Mouse (Mus musculus) granulocyte monocyte progenitor cell, adult 5-6 weeks (primary cell): ENCODE measurements at regions not wholly inside any gene's neighbourhood (a gene's known extent, or its start where the extent isn't known, plus 50 kb on each side); places are given as distances from the start of the nearest gene placed in this dataset.

ENCODE experiments used
- ATAC-seq: replicated peaks from 2 replicates; pipeline ENCODE4 v1.8.0; 2016; ENCODE audit warnings: mild to moderate bottlenecking, moderate TSS enrichment, inconsistent platforms; ENCODE audit not compliant: poor library complexity, severe bottlenecking

DNA sequence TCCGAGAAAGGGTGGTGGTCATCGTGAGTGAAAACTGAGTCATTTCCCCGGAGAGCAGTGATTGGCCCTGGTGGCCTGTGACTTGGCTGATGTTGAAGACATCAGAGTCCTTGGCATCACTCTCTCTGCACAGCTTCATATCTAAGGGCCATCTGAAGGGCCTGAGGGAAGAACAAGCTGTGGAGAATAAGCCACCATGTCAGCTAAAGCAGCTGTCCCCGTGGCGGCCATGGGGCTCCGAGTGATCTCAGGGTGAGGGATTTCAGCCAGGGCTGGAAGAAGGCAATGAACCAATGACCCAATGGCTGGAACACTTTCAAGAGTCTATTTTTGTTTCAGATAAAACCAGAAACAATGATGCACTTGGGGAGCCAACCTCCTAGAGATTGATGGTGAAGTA is 62.2 kb downstream of the Ttc32 start:
- no peak for ATAC-seq

DNA sequence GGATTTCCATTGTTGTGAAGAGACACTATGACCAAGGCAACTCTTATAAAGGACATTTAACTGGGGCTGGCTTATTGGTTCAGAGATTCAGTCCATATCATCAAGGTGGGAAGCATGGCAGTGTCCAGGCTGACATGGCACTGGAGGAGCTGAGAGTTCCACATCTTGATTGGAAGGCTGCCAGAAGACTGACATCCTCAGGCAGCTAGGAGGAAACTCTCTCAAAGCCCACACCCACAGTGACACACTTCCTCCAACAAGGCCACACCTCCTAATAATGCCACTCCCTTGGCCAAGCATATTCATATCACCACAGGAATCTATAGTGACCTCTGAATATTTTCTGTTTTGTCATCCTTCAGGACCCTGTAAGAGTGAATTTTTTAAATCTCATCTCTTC is 65.3 kb downstream of the Ttc32 start:
- ATAC-seq, result no peak

DNA sequence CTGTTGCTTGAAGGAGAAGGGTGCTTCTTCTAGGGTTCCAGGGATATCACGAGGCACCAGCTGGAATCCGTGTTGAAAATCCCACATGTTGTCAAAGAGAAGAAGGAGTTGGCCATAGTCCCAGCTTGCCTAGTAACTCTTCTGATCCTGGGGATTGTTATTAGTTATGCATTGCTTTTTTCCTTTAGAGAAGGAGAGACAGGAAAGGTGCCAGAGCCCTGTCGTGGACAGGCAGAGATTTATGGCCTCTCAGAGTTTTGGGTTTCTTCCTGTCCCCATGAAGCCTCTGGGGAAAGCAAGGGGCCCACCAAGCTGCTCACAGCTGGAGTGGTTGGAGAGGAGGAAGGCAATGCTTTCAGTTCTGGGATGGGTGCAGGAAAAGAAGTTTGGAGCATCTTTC is 76.6 kb downstream of the Ttc32 start:
- no peak for ATAC-seq

DNA sequence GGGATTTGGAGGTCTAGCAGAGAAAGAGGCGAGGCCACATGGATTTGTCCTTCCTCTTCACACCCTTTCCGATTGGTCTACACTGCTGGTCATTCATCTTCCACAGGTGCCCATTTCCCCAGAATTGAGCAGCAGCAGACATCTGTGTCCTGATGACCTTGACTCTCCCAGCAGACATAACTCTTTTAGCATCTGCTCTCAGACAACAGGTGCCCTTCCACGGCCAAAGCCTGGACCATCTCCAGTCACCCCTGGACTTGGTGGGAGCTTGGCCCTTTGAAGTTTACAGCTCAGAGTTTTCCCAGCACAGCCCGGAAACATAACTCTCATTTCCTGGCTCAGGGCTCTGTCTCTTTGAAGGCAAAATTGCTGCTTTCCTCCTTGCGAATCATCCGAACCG is 80.0 kb downstream of the Ttc32 start:
- ATAC-seq, result no peak

DNA sequence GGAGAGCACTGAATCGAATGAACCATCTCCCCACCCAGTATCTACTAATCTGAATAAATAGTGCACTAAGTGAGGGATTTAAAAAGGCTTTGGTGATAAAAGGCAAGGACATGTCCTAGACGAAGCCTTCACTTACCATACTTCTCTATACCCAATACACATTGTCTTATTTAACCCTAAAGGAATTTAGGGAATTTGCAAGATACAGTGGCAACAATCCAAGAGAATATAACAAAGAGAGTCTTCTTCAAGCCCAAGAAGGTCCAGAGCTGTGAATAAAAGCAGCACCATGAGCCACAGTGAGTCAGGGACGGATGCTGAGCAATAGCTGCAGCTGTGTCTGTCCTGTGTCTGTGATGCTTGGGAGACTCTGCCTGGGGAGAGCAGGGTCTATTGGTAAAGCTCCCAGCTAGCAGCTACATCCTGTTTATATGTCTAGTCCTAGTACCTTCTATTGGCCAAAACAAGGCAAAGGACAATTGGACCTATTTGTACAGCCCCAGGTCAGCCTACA is 82.4 kb downstream of the Ttc32 start:
- ATAC-seq, result no peak

DNA sequence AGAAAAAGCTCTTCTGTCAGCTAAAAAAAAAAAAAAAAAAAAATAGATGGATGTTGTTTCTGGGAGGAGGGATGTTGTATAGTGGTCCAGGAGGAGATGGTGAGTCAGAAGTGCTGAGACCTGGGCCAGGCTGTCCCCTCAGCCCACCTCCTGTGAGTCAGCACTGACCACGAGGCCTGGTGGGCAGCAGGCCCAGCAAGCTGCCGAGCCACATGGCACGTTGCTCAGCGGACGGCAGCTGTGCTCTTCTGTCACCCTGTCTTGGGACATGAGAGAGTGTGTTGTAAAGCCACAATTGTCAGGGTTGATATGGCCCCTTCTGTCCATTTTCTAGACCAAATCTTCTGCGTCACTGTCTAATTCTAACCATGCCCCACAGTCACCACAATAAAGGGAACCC is 83.9 kb downstream of the Ttc32 start:
- no peak for ATAC-seq

DNA sequence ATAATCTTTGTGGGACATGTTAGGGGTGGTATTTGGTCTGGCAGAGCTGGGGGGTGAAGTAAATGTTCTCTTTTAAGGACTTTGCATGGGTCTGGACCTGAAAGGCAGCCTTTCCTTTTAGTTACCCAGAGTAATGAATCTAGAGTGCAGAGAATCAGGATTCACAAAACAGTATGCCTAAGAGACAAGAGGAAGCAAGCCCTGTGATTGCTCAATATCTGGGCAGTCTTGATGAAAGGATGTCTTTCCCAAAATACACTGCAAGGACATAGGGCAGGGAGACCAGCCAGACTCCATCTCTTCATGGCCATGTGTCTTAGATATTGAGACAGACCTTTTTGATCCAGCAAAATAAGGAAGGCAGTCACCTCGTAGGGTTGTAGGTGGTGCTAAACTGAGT is 84.3 kb downstream of the Ttc32 start:
- ATAC-seq, result no peak

DNA sequence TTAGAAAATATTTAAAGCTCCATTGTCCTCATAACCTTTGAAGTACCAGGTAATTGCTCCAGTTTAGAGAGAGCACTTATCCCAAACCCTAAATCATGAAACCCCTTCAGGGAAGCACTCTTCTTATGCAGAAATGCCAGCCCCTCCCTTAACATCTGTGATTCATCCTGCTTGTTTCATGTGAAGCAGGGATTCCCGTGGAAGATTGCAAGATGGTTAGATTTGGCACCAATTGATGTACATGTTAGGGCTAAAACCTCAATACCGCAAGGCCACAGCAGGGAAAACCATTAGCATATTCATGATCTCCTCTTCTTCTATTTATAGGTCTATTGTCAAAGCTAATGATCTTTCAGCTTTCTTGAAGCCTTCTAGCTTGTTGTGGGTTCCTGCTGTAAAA is 88.8 kb downstream of the Ttc32 start:
- no peak for ATAC-seq

DNA sequence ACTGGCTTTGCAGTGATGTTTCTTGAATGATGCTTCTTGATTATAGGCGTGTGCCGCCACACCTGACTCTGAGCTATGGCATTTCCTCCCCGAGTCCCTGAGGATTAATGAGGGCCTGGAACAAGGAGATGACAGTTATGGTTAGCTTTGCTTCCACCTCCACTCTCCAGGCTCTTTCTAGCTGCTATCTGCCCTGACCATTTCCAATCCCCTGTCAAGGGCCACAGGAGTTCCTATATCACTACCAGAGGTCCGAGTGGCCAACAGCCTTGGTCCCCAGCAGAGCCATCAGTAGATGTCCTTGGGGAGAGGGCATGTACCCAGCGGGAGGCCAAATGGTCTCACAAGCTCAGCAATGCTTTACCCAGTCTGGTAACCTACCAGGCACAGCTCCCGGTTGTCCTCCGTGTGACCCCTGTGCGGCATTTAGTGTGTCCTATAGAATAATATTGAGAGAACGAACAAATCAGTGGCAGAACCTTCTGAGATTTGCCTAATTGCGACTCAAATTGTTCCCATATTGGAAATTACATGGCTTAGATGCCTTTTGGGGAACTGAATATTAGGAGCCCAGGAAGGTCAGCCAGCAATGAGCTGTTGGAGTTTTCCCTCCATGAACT is 98.2 kb downstream of the Ttc32 start:
- no peak for ATAC-seq

DNA sequence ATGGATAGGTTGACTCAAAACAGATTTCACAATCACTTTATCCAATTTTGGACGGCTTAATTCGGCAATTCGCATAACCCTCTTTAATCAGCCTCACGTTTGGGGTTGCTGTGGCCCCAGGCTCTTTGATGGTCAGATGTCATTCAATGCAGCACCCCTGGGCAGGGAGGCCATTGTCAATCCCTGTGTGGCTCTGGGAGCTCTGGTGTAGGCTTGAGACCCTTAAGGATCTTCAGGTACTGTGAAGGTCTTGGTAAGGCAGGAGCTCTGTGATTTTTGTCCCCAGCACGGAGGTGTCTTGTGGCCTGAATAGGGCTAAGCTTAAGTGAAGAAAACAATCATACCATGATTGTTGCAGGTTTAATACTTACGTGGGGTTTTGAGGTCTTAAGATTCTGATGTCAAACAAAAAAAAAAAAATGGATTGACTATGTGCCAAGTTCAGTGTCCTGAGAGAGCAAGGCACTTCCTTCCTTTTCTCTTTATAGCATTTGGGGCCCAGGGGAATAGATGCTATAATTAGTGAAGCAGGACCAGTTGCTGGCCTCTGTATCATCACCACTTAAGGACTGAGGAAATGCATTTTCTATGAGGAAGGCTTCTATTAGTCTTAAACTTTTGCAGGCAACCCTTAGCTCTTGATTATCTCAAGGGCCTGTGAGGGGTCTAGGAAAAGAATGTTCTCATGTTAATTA is 98.9 kb downstream of the Ttc32 start:
- ATAC-seq, result no peak

DNA sequence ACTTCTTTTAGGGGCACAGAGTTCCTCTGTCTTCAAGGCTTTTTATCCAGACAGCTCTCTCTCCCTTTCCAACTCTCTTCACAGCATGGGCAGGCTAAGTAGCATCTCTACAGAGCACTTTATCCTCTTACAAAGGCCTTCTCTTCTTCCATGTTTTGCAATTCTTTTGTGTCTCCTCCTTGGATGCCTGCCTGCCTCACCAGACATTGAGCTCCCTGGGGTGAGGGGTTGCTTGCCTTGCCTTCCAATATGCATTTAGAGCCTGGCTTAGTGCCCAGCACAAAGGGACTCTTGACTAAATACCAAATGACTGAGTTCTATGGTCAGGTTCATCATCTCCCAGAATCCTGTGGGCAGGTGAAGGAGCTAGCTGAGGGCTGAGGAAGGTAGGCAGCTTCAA is 102.8 kb downstream of the Ttc32 start:
- ATAC-seq, result no peak

DNA sequence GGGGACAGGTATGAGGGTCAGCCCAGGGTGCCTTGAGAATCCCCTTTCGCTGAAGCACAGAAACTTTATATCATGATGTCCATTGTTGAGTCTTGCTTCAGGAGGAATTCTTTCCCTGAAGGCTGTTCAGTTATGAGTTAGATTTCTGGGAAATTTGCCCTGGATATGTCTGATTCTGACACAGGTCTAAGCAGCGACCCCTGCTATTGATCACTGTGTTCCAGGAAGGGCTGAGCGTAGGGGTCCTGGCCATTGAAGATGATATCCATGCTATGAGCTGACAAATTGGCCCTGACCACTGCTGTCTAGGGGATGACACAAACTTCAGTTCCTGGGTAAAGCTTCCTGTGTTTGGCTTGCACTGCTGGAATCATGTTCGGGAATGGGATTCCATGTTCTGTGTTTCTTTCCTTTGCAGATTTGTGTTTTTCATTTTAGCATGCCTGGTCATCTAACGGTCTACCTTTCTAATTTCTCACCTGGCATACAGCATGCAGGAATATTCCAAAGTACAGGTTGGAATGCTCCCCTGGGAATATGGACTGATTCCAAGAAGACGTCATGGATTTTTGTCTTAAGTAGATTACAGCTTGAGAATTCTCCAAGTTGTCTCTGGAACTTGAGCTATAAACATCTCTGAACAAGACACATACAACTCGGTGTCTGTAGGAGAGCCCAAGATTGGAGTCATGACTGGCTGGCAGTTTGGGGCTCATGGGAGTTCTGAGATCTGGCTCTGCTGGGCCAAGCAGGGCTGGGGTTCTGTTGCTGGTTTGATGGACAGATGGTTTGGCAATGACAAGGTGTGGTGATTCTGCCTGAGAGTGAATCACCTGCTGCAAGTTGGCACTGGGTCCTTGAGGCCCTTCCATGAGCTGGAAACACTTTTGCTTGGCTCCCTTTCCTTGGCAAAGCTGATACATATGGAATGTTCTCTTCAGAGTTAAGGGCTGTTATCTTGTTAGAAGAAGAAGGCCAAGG is 104.4 kb downstream of the Ttc32 start:
- ATAC-seq, result no peak

DNA sequence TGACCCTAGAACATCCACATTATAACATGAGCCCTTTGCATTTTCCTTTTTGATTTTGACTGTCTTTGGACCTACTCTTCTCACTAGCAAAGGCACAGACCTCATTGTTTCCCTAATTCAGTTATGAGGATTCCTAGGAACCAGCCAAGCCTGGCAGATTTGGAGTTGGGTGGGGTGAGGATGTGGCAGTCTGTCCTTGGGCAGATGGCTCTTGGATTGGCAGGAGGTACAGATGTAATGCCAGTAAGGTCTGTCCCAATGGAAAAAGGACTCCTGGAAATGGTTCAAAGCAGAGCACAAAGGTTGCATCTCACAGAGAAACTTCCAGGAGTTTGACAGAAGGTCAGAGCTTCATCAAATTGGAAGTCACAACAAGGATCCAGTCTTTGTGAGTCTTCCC is 121.2 kb downstream of the Ttc32 start:
- ATAC-seq, result no peak

DNA sequence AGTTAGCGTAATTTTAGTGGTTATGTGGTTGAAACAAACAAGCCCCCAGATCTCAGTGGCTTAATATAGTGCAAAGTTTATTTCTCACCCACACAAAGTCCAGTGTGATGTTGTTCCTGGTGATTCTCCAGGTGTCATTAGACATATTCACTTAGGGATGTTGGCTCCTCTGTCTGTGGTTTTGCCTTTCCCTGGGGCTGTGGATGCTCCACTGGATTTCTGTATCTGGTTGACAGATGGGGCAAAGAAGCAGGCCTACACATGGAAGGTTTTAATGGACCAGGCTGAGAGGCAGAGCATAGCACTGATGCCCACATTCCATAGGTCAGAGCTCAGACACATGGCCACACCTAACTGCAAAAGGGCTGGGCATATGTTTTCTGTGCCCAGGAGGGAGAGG is 121.6 kb downstream of the Ttc32 start:
- ATAC-seq, result no peak

DNA sequence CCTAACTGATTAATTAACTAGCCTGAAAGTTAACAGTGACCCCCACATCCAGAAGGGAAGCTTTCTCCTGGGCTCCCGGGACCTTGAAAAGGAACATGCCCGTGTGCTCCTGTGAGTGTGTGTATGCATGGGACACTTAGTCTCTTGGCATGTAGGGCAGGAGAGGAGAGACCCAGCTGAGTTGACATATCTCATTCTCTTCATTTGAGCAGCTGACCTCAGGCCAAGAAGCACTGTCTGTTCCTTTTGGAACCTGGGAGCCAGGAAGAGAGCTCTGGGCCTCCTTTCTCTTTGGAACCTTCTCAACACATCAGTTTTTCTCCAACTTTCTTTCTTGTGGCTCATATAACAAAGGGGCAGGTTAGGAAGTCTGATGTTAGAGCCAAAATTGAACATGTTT is 124.7 kb downstream of the Ttc32 start:
- ATAC-seq, result no peak

DNA sequence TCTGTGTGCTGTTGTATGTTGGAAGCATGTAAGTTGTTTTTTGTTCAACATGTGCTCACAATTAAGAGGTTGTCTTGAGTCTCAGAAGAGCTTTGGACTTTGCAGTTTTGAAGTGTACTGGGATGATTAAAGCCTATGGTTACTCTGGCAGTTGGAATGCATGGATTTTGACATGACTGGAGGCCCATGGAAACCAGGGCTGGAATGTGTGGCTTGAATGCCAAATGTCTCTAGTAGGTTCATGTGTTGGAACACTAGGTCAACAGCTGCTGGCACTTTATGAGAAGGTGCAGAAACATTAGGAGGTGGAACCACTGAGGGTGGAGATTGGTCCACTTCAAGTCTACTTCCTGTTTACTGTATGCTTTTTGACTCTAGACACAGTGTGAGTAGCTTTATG is 127.0 kb downstream of the Ttc32 start:
- no peak for ATAC-seq

DNA sequence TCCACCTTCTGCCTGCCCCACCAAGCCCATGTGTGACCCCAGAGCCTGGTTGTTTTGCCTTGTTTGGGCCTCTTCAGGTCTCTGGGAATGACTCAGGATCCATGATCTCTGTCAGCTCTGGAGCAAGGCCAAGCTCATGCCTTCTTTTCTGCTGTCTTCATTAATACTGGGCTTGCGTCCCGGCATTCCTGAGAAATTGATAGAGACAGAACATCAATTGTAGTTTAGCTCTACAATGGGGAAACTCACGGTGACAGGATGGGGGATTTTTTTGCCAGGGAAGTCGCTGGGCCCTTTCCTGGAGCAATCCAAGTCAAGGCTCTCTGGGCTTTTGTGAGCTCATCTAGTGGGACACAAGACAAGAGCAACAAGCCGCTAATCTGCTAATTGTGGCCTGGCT is 129.0 kb downstream of the Ttc32 start:
- ATAC-seq, result no peak

DNA sequence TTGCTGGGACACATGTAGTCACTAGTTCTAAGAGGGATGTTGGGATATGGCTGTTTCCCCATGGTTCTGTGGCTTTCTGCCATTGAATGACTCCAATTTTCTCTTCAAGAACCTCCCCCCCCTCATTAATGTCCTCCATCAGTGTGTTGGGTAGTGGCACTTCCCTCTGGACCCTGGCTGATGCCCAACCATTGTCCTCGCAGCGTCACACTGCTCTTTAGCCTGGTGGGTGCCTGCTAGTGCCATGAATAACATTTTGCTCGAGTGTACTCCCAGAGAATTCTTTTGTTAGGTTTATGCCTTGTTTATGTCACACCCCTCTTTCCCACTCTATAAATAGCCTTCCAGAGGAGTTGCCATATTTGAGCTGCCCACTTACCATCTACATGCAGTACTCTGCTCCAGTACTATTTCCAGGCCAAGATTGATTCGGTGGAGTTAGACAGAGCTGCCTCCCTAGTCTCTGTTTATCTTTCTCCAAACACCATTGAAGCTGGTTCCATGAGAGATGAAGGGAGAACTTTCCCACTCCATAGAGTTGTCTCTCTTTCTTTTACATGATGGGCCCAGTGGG is 135.7 kb downstream of the Ttc32 start:
- ATAC-seq, result no peak

DNA sequence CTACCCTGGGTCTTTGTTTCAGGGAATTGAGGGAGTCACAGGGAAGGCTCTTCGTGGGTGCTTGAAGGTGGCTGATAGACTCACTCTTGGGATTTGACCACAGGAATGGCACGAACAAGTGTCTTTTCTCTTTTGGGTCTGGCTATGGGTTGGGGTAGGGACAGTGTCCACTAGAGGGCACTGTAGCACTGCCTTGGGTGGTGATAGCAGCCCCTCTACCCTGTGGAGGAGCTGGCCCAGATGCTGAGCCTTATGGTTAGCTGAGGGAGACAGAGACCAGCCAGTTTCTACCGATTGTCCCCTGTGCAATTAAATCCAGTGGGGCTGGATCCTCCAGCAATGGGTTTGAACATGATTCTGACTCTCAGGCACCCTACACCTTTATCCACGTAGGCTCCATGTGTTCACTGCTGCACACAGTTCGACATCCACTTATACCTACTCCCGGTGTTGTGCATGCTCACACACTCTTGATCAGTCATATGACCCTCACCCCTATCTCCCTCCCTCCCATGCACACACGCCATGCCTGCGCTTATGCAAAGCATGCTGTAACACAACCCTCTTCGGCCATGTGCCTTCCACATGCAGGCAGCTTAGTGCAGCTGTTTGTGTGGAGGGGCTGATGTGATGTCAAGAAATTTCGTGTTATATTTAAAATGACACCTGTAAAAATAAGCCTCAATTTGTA is 136.6 kb downstream of the Ttc32 start:
- peak; percentile 48 for ATAC-seq

DNA sequence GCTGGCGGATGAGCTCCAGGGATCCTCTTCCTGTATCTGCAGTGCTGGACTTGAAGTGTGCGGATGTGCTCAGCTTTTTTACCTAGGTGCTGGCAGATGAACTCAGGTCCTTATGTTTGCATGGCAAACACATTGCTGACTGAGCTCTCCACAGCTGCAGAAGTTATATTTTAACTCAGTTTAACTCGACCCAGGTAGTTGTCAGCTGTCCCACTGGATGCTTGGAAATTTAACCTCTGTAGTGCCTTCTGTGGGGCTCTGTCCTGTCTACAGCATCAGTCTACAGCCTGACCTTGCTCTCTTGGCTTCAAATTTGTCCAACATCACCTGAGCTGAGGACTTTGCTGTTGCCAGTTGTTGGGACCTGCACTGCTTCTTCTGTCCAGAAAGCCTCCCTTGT is 139.2 kb downstream of the Ttc32 start:
- no peak for ATAC-seq
